In genomic region chr13:103920933-103921830, GRCm38 (mm10) we compare ENCODE assay signal across 8 mouse cellular contexts. TPM values are rescaled to one million over a fixed set of nuclear protein-coding genes. Genes with fewer than 3 reads are reported as not detected.
DNase-seq lines count a peak whose midpoint lies in the region; ATAC-seq and TF ChIP-seq lines count a peak whose summit lies in the region.

No protein-coding gene starts in this region.

- peak overlapping the region; percentile 98 for H3K27ac ChIP-seq in CH12.LX (ENCODE audit: insufficient read depth, low read depth)
- H3K27ac ChIP-seq in forebrain, embryonic 13.5 days = peak overlapping the region; percentile 100
- H3K27ac ChIP-seq in liver, postnatal 0 days (ENCODE audit: low read depth) = peak overlapping the region; percentile 98
- H3K27ac ChIP-seq in neural tube, embryonic 14.5 days (ENCODE audit: low read depth, low read length) = peak overlapping the region; percentile 100

- H3K9me3 ChIP-seq in CH12.LX (replicated peaks; ENCODE audit: low read length) = no peaks in the 10 kb centered on the region
- no peaks in the 10 kb centered on the region for H3K9me3 ChIP-seq in forebrain, embryonic 13.5 days (replicated peaks)
- H3K9me3 ChIP-seq in liver, postnatal 0 days (ENCODE audit: low read length) = no peaks in the 10 kb centered on the region
- no peaks in the 10 kb centered on the region for H3K9me3 ChIP-seq in neural tube, embryonic 14.5 days (ENCODE audit: control insufficient read depth, low read length)

- peak; percentile 69 for DNase-seq in CH12.LX (ENCODE audit: extremely low read depth)
- DNase-seq in c-Kit-positive CD71-positive TER-119-negative erythroid progenitor cells, embryonic 14.5 days (ENCODE audit: low read depth) = peak; percentile 48
- DNase-seq in heart, postnatal 10 days = peak; percentile 88 to 91
- peak; percentile 82 for DNase-seq in layer of hippocampus, adult 11-12 months (ENCODE audit: low spot score)
- DNase-seq in liver, postnatal 0 days = peak; percentile 86
- peak; percentile 88 for DNase-seq in testis, postnatal 10 days (ENCODE audit: low spot score)

- TF ChIP-seq RAD21 in CH12.LX (IDR thresholded peaks at IDR 0.05; ENCODE audit: low read depth, low read length) = no peak

- peaks cover 8 to 55% of the 10 kb centered on the region in 2 experiments for H3K4me1 ChIP-seq in CH12.LX (ENCODE audit: control insufficient read depth in 1 of 2, insufficient read depth in 2 of 2)
- peaks cover 43% of the 10 kb centered on the region for H3K4me1 ChIP-seq in forebrain, embryonic 13.5 days
- H3K4me1 ChIP-seq in liver, postnatal 0 days (ENCODE audit: insufficient read depth) = peaks cover 9% of the 10 kb centered on the region
- H3K4me1 ChIP-seq in neural tube, embryonic 14.5 days (ENCODE audit: control insufficient read depth, insufficient read depth, low read length) = peaks cover 23% of the 10 kb centered on the region; the same call in 1 of the 2 replicates

- H3K9ac ChIP-seq in CH12.LX (ENCODE audit: insufficient read depth, low read depth) = peak overlapping the region; percentile 91
- peak overlapping the region; percentile 99 for H3K9ac ChIP-seq in forebrain, embryonic 13.5 days
- H3K9ac ChIP-seq in liver, postnatal 0 days (replicated peaks) = peak overlapping the region; percentile 84
- H3K9ac ChIP-seq in neural tube, embryonic 14.5 days (replicated peaks; ENCODE audit: low read depth, low read length) = peak overlapping the region; percentile 99

- H3K4me2 ChIP-seq in CH12.LX (ENCODE audit: insufficient read depth, low read depth, poor library complexity, severe bottlenecking) = peak overlapping the region; percentile 58
- H3K4me2 ChIP-seq in forebrain, embryonic 13.5 days = peak overlapping the region; percentile 77
- H3K4me2 ChIP-seq in liver, postnatal 0 days (ENCODE audit: low read depth, low read length) = peak overlapping the region; percentile 85
- peak overlapping the region; percentile 91 for H3K4me2 ChIP-seq in neural tube, embryonic 14.5 days (ENCODE audit: low read depth, low read length)

- peaks cover 0 to 2% of the 10 kb centered on the region in 2 experiments for H3K36me3 ChIP-seq in CH12.LX (replicated peaks in 1 of 2; ENCODE audit: control insufficient read depth in 1 of 2, insufficient read depth in 1 of 2, low read length in 1 of 2)
- no peaks in the 10 kb centered on the region for H3K36me3 ChIP-seq in forebrain, embryonic 13.5 days (ENCODE audit: poor library complexity, severe bottlenecking)
- no peaks in the 10 kb centered on the region for H3K36me3 ChIP-seq in liver, postnatal 0 days (replicated peaks; ENCODE audit: insufficient read depth, low read length)
- no peaks in the 10 kb centered on the region for H3K36me3 ChIP-seq in neural tube, embryonic 14.5 days (ENCODE audit: control insufficient read depth, insufficient read depth, low read length)

- intact Hi-C loops in heart, postnatal 10 days (cut with DNase I) = loop anchor here (2.0 to 5.0 kb wide), 5 partner anchors 36 to 166 kb away; no protein-coding TSS in a partner anchor

- peak overlapping the region; percentile 79 to 98 (median 85) for H3K4me3 ChIP-seq in CH12.LX (replicated peaks in 1 of 3; ENCODE audit: low read depth in 2 of 3, low read length in 2 of 3, poor library complexity in 1 of 3)
- peak overlapping the region; percentile 88 for H3K4me3 ChIP-seq in forebrain, embryonic 13.5 days
- peak overlapping the region; percentile 80 for H3K4me3 ChIP-seq in liver, postnatal 0 days (ENCODE audit: low read depth, low read length)
- peak overlapping the region; percentile 55 for H3K4me3 ChIP-seq in neural tube, embryonic 14.5 days (ENCODE audit: low read depth, low read length)

- peak; percentile 90 for ATAC-seq in forebrain, embryonic 13.5 days
- ATAC-seq in liver, postnatal 0 days = peak; percentile 78
- peak; percentile 96 for ATAC-seq in neural tube, embryonic 14.5 days (ENCODE audit: low read depth)

- H3K27me3 ChIP-seq in CH12.LX (replicated peaks) = no peaks in the 10 kb centered on the region
- H3K27me3 ChIP-seq in forebrain, embryonic 13.5 days = no peaks in the 10 kb centered on the region
- no peaks in the 10 kb centered on the region for H3K27me3 ChIP-seq in liver, postnatal 0 days (ENCODE audit: insufficient read depth, low read length)
- no peaks in the 10 kb centered on the region; the same call in 1 of the 2 replicates for H3K27me3 ChIP-seq in neural tube, embryonic 14.5 days (ENCODE audit: control insufficient read depth, insufficient read depth, low read length)

- dilution Hi-C loops in CH12.LX (cut with MboI; ENCODE audit: extremely low pct_ligation_motif_present, extremely low pct_unique_long_range_greater_than_20kb, low sequenced_read_pairs) = no loop called here

- peaks cover 21% of the 10 kb centered on the region for H3K79me2 ChIP-seq in CH12.LX (replicated peaks; ENCODE audit: control insufficient read depth, extremely low read depth, insufficient read depth, poor library complexity, severe bottlenecking)

- under 1% methylated on average over 73 of the region's 125 CpGs for WGBS in forebrain, embryonic 13.5 days
- WGBS in liver, postnatal 0 days (ENCODE audit: insufficient replicate concordance) = 1% methylated on average over 47 of the region's 125 CpGs
- under 1% methylated on average over 73 of the region's 125 CpGs for WGBS in neural tube, embryonic 14.5 days

- 0 out of 2 replicates have a peak, but pooled peaks have one; percentile 34 for TF ChIP-seq POLR2A in CH12.LX (IDR thresholded peaks at IDR 0.05; ENCODE audit: low read depth, low read length)

- in situ Hi-C loops in CH12.LX (cut with MboI; ENCODE audit: low pct_ligation_motif_present, low pct_unique_long_range_greater_than_20kb, low sequenced_read_pairs) = no loop called here

- TF ChIP-seq EP300 in CH12.LX (IDR thresholded peaks at IDR 0.05; ENCODE audit: low read length) = no peak
- no peak for TF ChIP-seq EP300 in liver, postnatal 0 days (IDR thresholded peaks at IDR 0.05; ENCODE audit: low read depth)

- TF ChIP-seq CTCF in CH12.LX (conservative IDR thresholded peaks at IDR 0.05 in 1 of 2, IDR thresholded peaks at IDR 0.05 in 1 of 2; ENCODE audit: low read depth in 2 of 2, low read length in 2 of 2) = peak in 1 of 2 experiments; percentile 43; a peak in 2 of 4 replicates
- no peak for TF ChIP-seq CTCF in liver, postnatal 0 days (IDR thresholded peaks at IDR 0.05; ENCODE audit: low read depth)

TF ChIP-seq in CH12.LX, 34 proteins besides CTCF, POLR2A, EP300 and RAD21 (continues in another document):
- TF ChIP-seq GABPA (IDR thresholded peaks at IDR 0.05; ENCODE audit: insufficient replicate concordance, low read depth, low read length) (no peak), TCF12 (IDR thresholded peaks at IDR 0.05; ENCODE audit: low read depth, low read length) (peak; percentile 26; the same call in 1 of the 2 replicates), POLR2AphosphoS2 (IDR thresholded peaks at IDR 0.05; ENCODE audit: low read depth, low read length) (no peak), ETS1 (conservative IDR thresholded peaks at IDR 0.05; ENCODE audit: low read depth, low read length) (no peak), E2F4 (IDR thresholded peaks at IDR 0.05; ENCODE audit: insufficient replicate concordance, low read depth, low read length) (no peak), MXI1 (IDR thresholded peaks at IDR 0.05; ENCODE audit: low read depth, low read length) (peak; percentile 31; the same call in 1 of the 2 replicates), KAT2A (IDR thresholded peaks at IDR 0.05; ENCODE audit: insufficient replicate concordance, low read length) (no peak), BHLHE40 (IDR thresholded peaks at IDR 0.05; ENCODE audit: low read depth, low read length) (0 out of 2 replicates have a peak, but pooled peaks have one; percentile 15), HCFC1 (IDR thresholded peaks at IDR 0.05; ENCODE audit: low read depth, low read length) (no peak), ZKSCAN1 (IDR thresholded peaks at IDR 0.05; ENCODE audit: borderline replicate concordance, low read depth, low read length) (no peak), USF1 (IDR thresholded peaks at IDR 0.05; ENCODE audit: low read depth, low read length) (no peak), NELFE (IDR thresholded peaks at IDR 0.05; ENCODE audit: low read depth, low read length) (0 out of 2 replicates have a peak, but pooled peaks have one; percentile 32), SIN3A (IDR thresholded peaks at IDR 0.05; ENCODE audit: low read length) (peak; percentile 61), MAX (IDR thresholded peaks at IDR 0.05; ENCODE audit: low read length) (peak; percentile 22; the same call in 1 of the 2 replicates), ZMIZ1 (IDR thresholded peaks at IDR 0.05; ENCODE audit: low read depth, low read length) (peak; percentile 57), IRF4 (IDR thresholded peaks at IDR 0.05; ENCODE audit: low read depth, low read length) (no peak), USF2 (conservative IDR thresholded peaks at IDR 0.05; ENCODE audit: low read depth, low read length) (no peak), ZNF384 (IDR thresholded peaks at IDR 0.05; ENCODE audit: low read depth, low read length) (no peak), NRF1 (IDR thresholded peaks at IDR 0.05; ENCODE audit: low read depth, low read length) (peak; percentile 70), SMC3 (IDR thresholded peaks at IDR 0.05; ENCODE audit: low read depth, low read length) (no peak), PAX5 (IDR thresholded peaks at IDR 0.05; ENCODE audit: low read length) (no peak), ZC3H11A (IDR thresholded peaks at IDR 0.05; ENCODE audit: low read depth, low read length) (no peak), ELF1 (IDR thresholded peaks at IDR 0.05; ENCODE audit: low read depth, low read length) (no peak), RCOR1 (conservative IDR thresholded peaks at IDR 0.05; ENCODE audit: low read depth, low read length) (no peak), MYC (IDR thresholded peaks at IDR 0.05; ENCODE audit: low read depth, low read length) (no peak), MEF2A (IDR thresholded peaks at IDR 0.05; ENCODE audit: borderline replicate concordance, low read depth, low read length) (no peak), JUN (IDR thresholded peaks at IDR 0.05; ENCODE audit: insufficient read depth, low read depth, low read length) (no peak), JUND (conservative IDR thresholded peaks at IDR 0.05; ENCODE audit: low read depth, low read length) (no peak), TBP (conservative IDR thresholded peaks at IDR 0.05; ENCODE audit: low read depth, low read length) (no peak)

RNA-seq across cellular contexts. Expression of gene Erbin, which starts 0.9 kb away (rescaled TPM):
- total RNA-seq in CH12.LX (2012; rRNA removed) (24.6 and 26.2 TPM in 2 replicates), CH12.LX (2014; rRNA removed) (45.8 and 54.5 TPM in 2 replicates)
- 27.6 and 30.9 TPM in 2 replicates for polyA plus RNA-seq in CH12.LX (2012; ENCODE audit: insufficient read length, low read depth)
- 14.8 and 15.6 TPM in 2 replicates for polyA plus RNA-seq in forebrain, embryonic 13.5 days (2015; fragmentation: Nextera tagmentation; extraction: Ambion mirVana)
- 10 to 100 TPM; 71.2 to 73.8 TPM for total RNA-seq in heart, postnatal 10 days (2021)
- polyA plus RNA-seq in liver, postnatal 0 days (2015; fragmentation: Nextera tagmentation; extraction: Ambion mirVana) = 7.7 and 7.9 TPM in 2 replicates
- 14.5 and 16.9 TPM in 2 replicates for polyA plus RNA-seq in neural tube, embryonic 14.5 days (2014; fragmentation: Nextera tagmentation; extraction: Ambion mirVana)

Comparison
In these comparisons a context has a peak if more than half of its experiments do, and no peak if none do; other contexts are left out.
1. Peak in every context shown above with its lines: DNase-seq, ATAC-seq, H3K4me3 ChIP-seq and H3K27ac ChIP-seq.